Mouse (Mus musculus) liver, embryonic 14.5 days (tissue): Measurements from ENCODE around the gene Gm49337. TPM values are rescaled to one million over a fixed set of nuclear protein-coding genes. Genes with fewer than 3 reads are reported as not detected.

Experiments used
- ATAC-seq: fragments of 200-750 bp; cut with Nextera tagmentation; 2 replicates; pipeline ENCODE4 v1.8.0; 2017; ENCODE audit warnings: moderate number of reproducible peaks, mild to moderate bottlenecking, moderate library complexity; ENCODE audit not compliant: insufficient read depth
- DNase-seq, 3 experiments: peaks; one replicate each; pipeline ENCODE4 v3.0.0-alpha.2; 2012 to 2013; ENCODE audit warnings: low read depth in 3 of 3, low spot score in 3 of 3
- H3K27ac ChIP-seq: fragments of 300-500 bp; sonication (generic); 2 replicates; pipeline ENCODE4 v1.5.1; 2014; ENCODE audit warnings: moderate library complexity, mild to moderate bottlenecking, control low read depth, inconsistent platforms
- H3K27me3 ChIP-seq: fragments of 300-500 bp; sonication (generic); 2 replicates; pipeline ENCODE4 v1.6.1; 2014; ENCODE audit warnings: mild to moderate bottlenecking, low read length, moderate library complexity; ENCODE audit not compliant: control insufficient read depth, insufficient read depth
- H3K36me3 ChIP-seq: fragments of 300-500 bp; sonication (generic); replicated peaks from 2 replicates; pipeline ENCODE4 v1.6.1; 2014; ENCODE audit warnings: low read depth; ENCODE audit not compliant: control insufficient read depth, insufficient read depth
- H3K4me1 ChIP-seq, 2 experiments: fragments of 200-500 bp in 1 of 2; fragments of 300-500 bp in 1 of 2; sonication (generic) in 1 of 2; replicated peaks; 2 replicates each; pipeline ENCODE4 v1.6.1; 2012 to 2014; ENCODE audit warnings: antibody characterized with exemption in 1 of 2, inconsistent platforms in 1 of 2, low read length in 1 of 2; ENCODE audit not compliant: control insufficient read depth in 2 of 2, insufficient read depth in 2 of 2
- H3K4me2 ChIP-seq: fragments of 300-500 bp; sonication (generic); 2 replicates; pipeline ENCODE4 v1.6.1; 2014; ENCODE audit warnings: low read depth, mild to moderate bottlenecking, control low read depth, moderate library complexity
- H3K4me3 ChIP-seq, 2 experiments: fragments of 200-500 bp in 1 of 2; fragments of 300-500 bp in 1 of 2; sonication (generic) in 1 of 2; 2 replicates each; pipeline ENCODE4 v1.5.1; 2012 to 2014; ENCODE audit warnings: low read depth in 2 of 2, low read length in 2 of 2, mild to moderate bottlenecking in 2 of 2, control low read depth in 1 of 2, inconsistent platforms in 1 of 2, moderate library complexity in 1 of 2; ENCODE audit not compliant: insufficient read depth in 1 of 2
- H3K9ac ChIP-seq: fragments of 300-500 bp; sonication (generic); replicated peaks from 2 replicates; pipeline ENCODE4 v1.6.1; 2014; ENCODE audit warnings: mild to moderate bottlenecking, control low read depth, moderate library complexity
- H3K9me3 ChIP-seq: fragments of 300-500 bp; sonication (generic); 2 replicates; pipeline ENCODE4 v1.6.1; 2016; ENCODE audit warnings: low read length, mixed read lengths; ENCODE audit not compliant: control insufficient read depth
- CTCF ChIP-seq: IDR thresholded peaks from 2 replicates; pipeline ENCODE4 v1.5.1; 2016; ENCODE audit warnings: antibody characterized with exemption, low read depth, control low read depth
- EP300 ChIP-seq: IDR thresholded peaks from 2 replicates; pipeline ENCODE4 v1.6.1; 2016; ENCODE audit warnings: antibody characterized with exemption, low read depth
- WGBS: fragments of 180-500 bp; shearing (Covaris S2); extraction: QIAGEN DNeasy Blood & Tissue Kit; methylation state at CpG from one replicate; pipeline ENCODE4 v1.1.7; 2014; ENCODE audit not compliant: insufficient replicate concordance; 5-methylcytosine and 5-hydroxymethylcytosine counted together
- polyA plus RNA-seq, 2 experiments: library from polyadenylated mRNA; depleted of rRNA in 1 of 2; stranded (reverse) in 1 of 2; unstranded in 1 of 2; fragments of >200 nt; fragmentation: Nextera tagmentation in 1 of 2; extraction: Ambion mirVana in 1 of 2; gene quantifications; 2 replicates each; pipeline versions ENCODE4 v1.2.1 to v1.2.3; 2012 to 2014

Gene Gm49337
- polyA plus RNA-seq, 2 experiments, result not detected

GRCm38 (mm10) chr4:116143317-116143811 is 29.8 kb upstream of the Gm49337 start:
- Histone ChIP-seq H3K4me1 (no peaks in the 10 kb centered on the region), H3K4me2 (peak overlapping the region; percentile 52), H3K36me3 (no peaks in the 10 kb centered on the region), H3K27me3 (peaks cover 23% of the 10 kb centered on the region), H3K9me3 (no peaks in the 10 kb centered on the region), H3K27ac (no peak overlapping the region), H3K9ac (no peak overlapping the region), H3K4me3 (no peak overlapping the region)
- ATAC-seq (no peak), DNase-seq (no peak)
- TF ChIP-seq CTCF (no peak), EP300 (no peak)
- WGBS, result 16% methylated on average over 7 of the region's 7 CpGs

- peaks cover 23% of the 10 kb centered on the region for H3K27me3 ChIP-seq
- peak overlapping the region; percentile 45 to 51 for H3K4me3 ChIP-seq
- H3K27ac ChIP-seq, result no peak overlapping the region
- TF ChIP-seq EP300, result no peak
- no peak for TF ChIP-seq CTCF
- DNase-seq, result no peak
- H3K36me3 ChIP-seq, result no peaks in the 10 kb centered on the region
- WGBS, result 2% methylated on average over 47 of the region's 47 CpGs
- ATAC-seq, result no peak
- H3K9me3 ChIP-seq, result no peaks in the 10 kb centered on the region
- H3K4me2 ChIP-seq, result peak overlapping the region; percentile 52
- no peaks in the 10 kb centered on the region for H3K4me1 ChIP-seq
- H3K9ac ChIP-seq, result no peak overlapping the region
Observed at GRCm38 (mm10) chr4:116143891-116144717, 29.1 kb upstream of the Gm49337 start.

- Histone ChIP-seq H3K27ac (no peak overlapping the region; the same call in 1 of the 2 replicates), H3K4me2 (peak overlapping the region; percentile 75), H3K36me3 (peaks cover 4% of the 10 kb centered on the region; the same call in 1 of the 2 replicates), H3K4me3 (peak overlapping the region; percentile 60 to 70), H3K9ac (peak overlapping the region; percentile 71), H3K27me3 (peaks cover 2% of the 10 kb centered on the region; the same call in 1 of the 2 replicates), H3K4me1 (peaks cover 3 to 7% of the 10 kb centered on the region in 2 experiments; a peak in 3 of 4 replicates), H3K9me3 (no peaks in the 10 kb centered on the region)
- DNase-seq (no peak), ATAC-seq (peak; percentile 2; the same call in 1 of the 2 replicates)
- 35% methylated on average over 6 of the region's 6 CpGs for WGBS
- TF ChIP-seq CTCF (no peak), EP300 (no peak)
Observed at GRCm38 (mm10) chr4:116149812-116150155, 23.4 kb upstream of the Gm49337 start.

GRCm38 (mm10) chr4:116150156-116150861 is 22.9 kb upstream of the Gm49337 start:
- peaks cover 3 to 7% of the 10 kb centered on the region in 2 experiments; a peak in 3 of 4 replicates for H3K4me1 ChIP-seq
- H3K36me3 ChIP-seq, result peaks cover 4% of the 10 kb centered on the region; the same call in 1 of the 2 replicates
- H3K4me2 ChIP-seq, result peak overlapping the region; percentile 75
- under 1% methylated on average over 57 of the region's 73 CpGs for WGBS
- no peaks in the 10 kb centered on the region for H3K9me3 ChIP-seq
- DNase-seq (peak; percentile 37 to 52 (median 49)), ATAC-seq (peak; percentile 92)
- H3K9ac ChIP-seq, result peak overlapping the region; percentile 71
- TF ChIP-seq CTCF (no peak), EP300 (no peak)
- no peak overlapping the region; the same call in 1 of the 2 replicates for H3K27ac ChIP-seq
- peak overlapping the region; percentile 60 to 71 for H3K4me3 ChIP-seq
- no peaks in the 10 kb centered on the region for H3K27me3 ChIP-seq

GRCm38 (mm10) chr4:116150862-116151221 is 22.3 kb upstream of the Gm49337 start:
- Histone ChIP-seq H3K4me3 (peak overlapping the region; percentile 60 to 71), H3K4me1 (peaks cover 3 to 7% of the 10 kb centered on the region in 2 experiments; a peak in 3 of 4 replicates), H3K4me2 (peak overlapping the region; percentile 75), H3K27ac (no peak overlapping the region), H3K27me3 (no peaks in the 10 kb centered on the region), H3K9ac (peak overlapping the region; percentile 71), H3K9me3 (no peaks in the 10 kb centered on the region), H3K36me3 (peaks cover 8% of the 10 kb centered on the region; the same call in 1 of the 2 replicates)
- no peak for DNase-seq
- ATAC-seq, result 0 out of 2 replicates have a peak, but pooled peaks have one; percentile 4
- TF ChIP-seq CTCF (no peak), EP300 (no peak)
- 25% methylated on average over 4 of the region's 4 CpGs for WGBS
